Mouse (Mus musculus) liver, embryonic 15.5 days (tissue): ENCODE measurements around the gene Cfap73. TPM values are rescaled to one million over a fixed set of nuclear protein-coding genes. Genes with fewer than 3 reads are reported as not detected.

Experiments used
- ATAC-seq: fragments of 200-750 bp; cut with Nextera tagmentation; 2 replicates; pipeline ENCODE4 v1.8.0; 2017; ENCODE audit warnings: moderate number of reproducible peaks, mild to moderate bottlenecking, moderate library complexity; ENCODE audit not compliant: insufficient read depth
- H3K27ac ChIP-seq: fragments of 300-500 bp; sonication (generic); replicated peaks from 2 replicates; pipeline ENCODE4 v1.5.1; 2015; ENCODE audit warnings: mild to moderate bottlenecking, inconsistent platforms
- H3K27me3 ChIP-seq: fragments of 300-500 bp; sonication (generic); 2 replicates; pipeline ENCODE4 v1.6.1; 2015; ENCODE audit warnings: mild to moderate bottlenecking, inconsistent platforms
- H3K36me3 ChIP-seq: fragments of 300-500 bp; sonication (generic); replicated peaks from 2 replicates; pipeline ENCODE4 v1.6.1; 2015; ENCODE audit warnings: moderate library complexity, mild to moderate bottlenecking, inconsistent platforms
- H3K4me1 ChIP-seq: fragments of 300-500 bp; sonication (generic); replicated peaks from 2 replicates; pipeline ENCODE4 v1.6.1; 2015; ENCODE audit warnings: inconsistent platforms
- H3K4me2 ChIP-seq: fragments of 300-500 bp; sonication (generic); 2 replicates; pipeline ENCODE4 v1.6.1; 2015; ENCODE audit warnings: moderate library complexity, mild to moderate bottlenecking, inconsistent platforms
- H3K4me3 ChIP-seq: fragments of 300-500 bp; sonication (generic); replicated peaks from 2 replicates; pipeline ENCODE4 v1.5.1; 2015; ENCODE audit warnings: mild to moderate bottlenecking, inconsistent platforms
- H3K9ac ChIP-seq: fragments of 300-500 bp; sonication (generic); 2 replicates; pipeline ENCODE4 v1.6.1; 2015; ENCODE audit warnings: moderate library complexity, mild to moderate bottlenecking, inconsistent platforms
- H3K9me3 ChIP-seq: fragments of 300-500 bp; sonication (generic); replicated peaks from 2 replicates; pipeline ENCODE4 v1.6.1; 2016; ENCODE audit warnings: inconsistent platforms
- WGBS: fragments of 180-500 bp; shearing (Covaris S2); methylation state at CpG from one replicate; pipeline ENCODE4 v1.1.7; 2015; ENCODE audit warnings: mixed read lengths; ENCODE audit not compliant: insufficient replicate concordance; 5-methylcytosine and 5-hydroxymethylcytosine counted together
- polyA plus RNA-seq: library from polyadenylated mRNA; unstranded; fragments of >200 nt; fragmentation: Nextera tagmentation; extraction: Ambion mirVana; gene quantifications from 2 replicates; pipeline ENCODE4 v1.2.1, GENCODE M21; 2015

Gene Cfap73
- not detected in 2 replicates for polyA plus RNA-seq

- Histone ChIP-seq H3K4me3 (no peak within 1 kb of the TSS), H3K27ac (no peak within 1 kb of the TSS), H3K36me3 (no peaks in the 10 kb centered on the region), H3K4me2 (no peak within 1 kb of the TSS), H3K9ac (no peak within 1 kb of the TSS), H3K27me3 (peaks cover 53% of the 10 kb centered on the region), H3K4me1 (no peaks in the 10 kb centered on the region), H3K9me3 (no peaks in the 10 kb centered on the region)
- ATAC-seq = no peak
- WGBS = 42% methylated on average over 9 of the region's 9 CpGs
These were observed at the start of gene Cfap73 for GRCm38 (mm10) chr5:120634131-120634530. Gene Cfap73 (minus strand): TSS chr5:120634235.

DNA sequence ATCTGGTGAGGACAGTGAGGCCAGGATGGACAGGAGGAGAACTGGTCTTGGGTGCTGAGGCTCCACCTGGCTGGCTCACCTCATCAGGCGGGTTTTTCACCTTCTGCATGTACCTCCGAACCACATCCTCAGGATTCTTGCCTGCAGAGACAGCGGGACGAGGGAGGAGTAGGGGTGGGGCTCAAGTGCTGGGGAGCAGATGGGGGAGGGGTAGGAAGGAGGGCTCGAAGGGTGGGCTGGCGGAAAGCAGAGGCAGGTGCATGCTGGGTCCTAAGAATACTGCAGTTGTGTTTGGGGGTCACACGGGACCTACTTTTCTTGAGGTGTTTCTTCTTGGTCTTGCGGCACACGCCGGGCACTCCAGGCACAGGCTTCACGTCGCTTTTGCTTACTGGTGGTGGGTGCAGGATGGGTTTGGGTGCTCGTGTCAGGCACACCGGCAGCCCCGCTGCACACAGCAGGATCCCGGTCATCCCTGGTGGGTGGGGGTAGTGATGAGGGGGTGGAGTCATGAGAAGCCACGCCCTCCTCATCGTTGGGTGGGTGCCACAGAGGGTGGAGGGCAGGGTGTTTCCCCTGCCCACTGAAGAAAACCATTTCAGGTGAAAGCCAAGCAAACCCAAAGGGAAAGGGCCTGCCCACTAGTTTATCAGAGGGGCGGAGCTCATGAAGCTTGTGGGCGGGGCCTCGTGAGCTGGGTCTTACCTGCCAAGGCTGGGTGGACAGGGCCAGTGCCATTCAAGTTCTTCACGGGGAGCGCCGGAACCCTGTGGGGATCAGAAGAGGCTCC lies 49.1 kb upstream of the Cfap73 start:
- Histone ChIP-seq H3K36me3 (no peaks in the 10 kb centered on the region), H3K27me3 (peaks cover 81% of the 10 kb centered on the region), H3K4me1 (no peaks in the 10 kb centered on the region), H3K4me3 (no peak overlapping the region), H3K9ac (no peak overlapping the region), H3K9me3 (no peaks in the 10 kb centered on the region), H3K4me2 (no peak overlapping the region), H3K27ac (no peak overlapping the region)
- ATAC-seq = no peak; the same call in 1 of the 2 replicates
- 13% methylated on average over 24 of the region's 24 CpGs for WGBS

- H3K4me2 ChIP-seq = no peak overlapping the region
- no peaks in the 10 kb centered on the region for H3K4me1 ChIP-seq
- peaks cover 73% of the 10 kb centered on the region for H3K27me3 ChIP-seq
- no peak overlapping the region for H3K4me3 ChIP-seq
- no peak overlapping the region for H3K27ac ChIP-seq
- H3K36me3 ChIP-seq = no peaks in the 10 kb centered on the region
- WGBS = 80% methylated on average over 18 of the region's 18 CpGs
- no peak for ATAC-seq
- no peaks in the 10 kb centered on the region for H3K9me3 ChIP-seq
- H3K9ac ChIP-seq = no peak overlapping the region
These were observed 46.9 kb upstream of the Cfap73 start for GRCm38 (mm10) chr5:120680918-120681317.

DNA sequence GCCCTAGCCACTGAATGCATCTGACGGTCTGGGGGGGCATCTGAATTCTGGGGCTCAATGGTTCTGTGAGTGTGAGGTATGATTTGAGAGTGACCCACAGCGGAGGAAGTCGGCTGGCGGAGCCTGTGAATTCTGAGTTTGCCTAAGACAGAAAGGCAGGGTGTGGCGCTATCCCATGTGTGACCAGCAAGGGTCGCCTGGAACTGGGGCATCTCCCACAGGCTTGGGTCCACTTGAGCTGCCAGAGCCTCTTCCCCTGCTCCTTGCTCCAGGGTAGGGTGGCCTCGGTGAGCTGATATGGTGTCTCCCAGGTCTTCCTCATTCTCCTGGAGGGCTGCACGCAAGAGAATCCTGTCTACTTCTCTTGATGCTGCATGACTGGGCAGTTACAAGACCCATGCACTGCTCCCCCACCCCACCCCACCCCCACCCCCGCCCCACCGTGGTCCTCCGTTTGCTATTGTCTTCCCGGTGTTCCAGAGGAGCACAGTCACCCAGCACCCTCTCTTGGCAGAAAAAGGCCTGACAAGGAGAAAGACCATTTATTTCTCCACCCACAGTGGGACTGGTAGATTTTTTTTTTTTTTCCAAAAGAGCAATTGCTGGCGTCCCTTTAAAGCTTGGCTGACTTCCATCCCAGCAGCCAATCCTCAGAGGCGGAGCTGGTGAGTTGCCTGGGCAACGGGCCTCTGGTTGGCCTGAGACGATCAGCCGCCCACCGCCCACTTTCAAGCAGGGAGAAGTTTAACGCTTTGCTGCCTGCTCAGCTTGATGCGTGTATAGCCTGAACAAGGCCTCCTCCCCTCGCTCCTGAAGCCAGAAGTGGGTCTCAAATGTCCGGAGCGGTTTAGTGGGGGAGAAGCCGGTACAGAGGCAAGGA lies 45.9 kb upstream of the Cfap73 start:
- Histone ChIP-seq H3K4me3 (no peak overlapping the region), H3K27ac (no peak overlapping the region), H3K9me3 (no peaks in the 10 kb centered on the region), H3K4me1 (no peaks in the 10 kb centered on the region), H3K9ac (no peak overlapping the region), H3K4me2 (peak overlapping the region; percentile 44), H3K36me3 (no peaks in the 10 kb centered on the region), H3K27me3 (peaks cover 64% of the 10 kb centered on the region)
- WGBS = 6% methylated on average over 24 of the region's 24 CpGs
- no peak for ATAC-seq

DNA sequence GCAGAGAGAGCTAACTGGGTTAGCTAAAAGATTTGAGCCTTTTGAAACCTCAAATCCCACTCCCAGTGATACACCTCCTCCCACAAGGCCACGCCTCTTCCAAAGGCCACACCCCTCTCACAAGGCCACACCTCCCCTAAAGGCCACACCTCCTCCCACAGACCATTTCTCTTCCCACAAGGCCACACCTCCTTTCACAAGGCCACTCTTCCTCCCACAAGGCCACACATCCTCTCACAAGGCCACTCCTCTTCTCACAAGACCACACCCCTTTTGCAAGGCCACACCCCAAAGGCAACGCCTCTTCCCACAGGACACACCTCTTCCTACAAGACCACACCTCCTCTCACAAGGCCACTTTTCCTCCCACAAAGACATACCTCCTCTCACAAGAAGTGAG lies 43.5 kb upstream of the Cfap73 start:
- Histone ChIP-seq H3K27ac (no peak overlapping the region), H3K4me2 (no peak overlapping the region), H3K27me3 (peaks cover 48% of the 10 kb centered on the region), H3K4me3 (no peak overlapping the region), H3K36me3 (no peaks in the 10 kb centered on the region), H3K9ac (no peak overlapping the region), H3K9me3 (no peaks in the 10 kb centered on the region), H3K4me1 (no peaks in the 10 kb centered on the region)
- 14% methylated on average over 2 of the region's 2 CpGs for WGBS
- no peak for ATAC-seq

DNA sequence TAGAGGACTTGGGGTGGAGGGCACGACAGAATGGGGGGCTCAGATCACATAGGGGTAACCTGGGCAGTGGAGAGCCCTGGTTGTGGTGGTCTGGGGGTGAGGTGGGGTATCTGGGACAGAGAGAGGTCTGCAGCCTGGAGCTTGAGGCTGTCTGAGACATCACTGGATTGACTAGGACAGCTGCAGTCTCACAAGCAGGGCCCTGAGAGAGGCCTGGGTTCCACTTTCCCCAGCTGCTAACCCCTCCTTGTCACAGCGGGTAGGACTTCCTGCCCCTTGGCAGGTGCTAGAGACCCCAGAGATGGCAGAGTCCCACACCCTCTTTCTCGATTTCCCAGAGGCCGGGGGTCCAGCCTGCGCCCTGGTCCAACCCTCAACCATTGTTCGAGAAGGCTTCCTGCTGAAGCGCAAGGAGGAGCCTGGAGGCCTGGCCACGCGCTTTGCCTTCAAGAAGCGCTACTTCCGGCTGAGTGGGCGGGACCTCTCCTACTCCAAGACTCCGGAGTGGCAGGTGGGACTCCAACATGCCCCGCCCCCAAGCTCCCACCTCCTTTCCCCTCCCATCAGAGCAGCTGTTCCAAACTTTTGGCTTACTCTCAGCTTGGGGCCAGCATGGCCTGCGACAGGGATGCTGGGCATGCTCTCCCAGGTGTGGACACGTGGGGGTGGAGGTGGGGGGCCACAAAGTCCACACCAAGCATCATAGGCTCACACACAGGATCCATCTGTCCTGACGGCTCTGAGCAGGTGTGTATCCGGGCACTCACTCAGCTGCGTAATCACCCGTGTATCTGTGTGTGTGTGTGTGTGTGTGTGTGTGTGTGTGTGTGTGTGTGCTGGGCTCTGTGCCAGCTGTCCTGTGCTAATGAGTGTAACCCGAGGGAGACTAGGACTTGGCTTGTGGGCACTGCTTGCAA lies 40.5 kb upstream of the Cfap73 start:
- H3K9ac ChIP-seq = no peak overlapping the region
- ATAC-seq = no peak
- no peaks in the 10 kb centered on the region for H3K4me1 ChIP-seq
- H3K4me3 ChIP-seq = no peak overlapping the region
- no peaks in the 10 kb centered on the region for H3K36me3 ChIP-seq
- H3K4me2 ChIP-seq = no peak overlapping the region
- H3K27ac ChIP-seq = no peak overlapping the region
- peaks cover 19% of the 10 kb centered on the region for H3K27me3 ChIP-seq
- 32% methylated on average over 21 of the region's 21 CpGs for WGBS
- H3K9me3 ChIP-seq = no peaks in the 10 kb centered on the region

GRCm38 (mm10) chr5:120673626-120674025 lies 39.6 kb upstream of the Cfap73 start:
- 6% methylated on average over 12 of the region's 12 CpGs for WGBS
- Histone ChIP-seq H3K4me2 (no peak overlapping the region), H3K4me3 (no peak overlapping the region), H3K36me3 (no peaks in the 10 kb centered on the region), H3K9ac (no peak overlapping the region), H3K27ac (no peak overlapping the region), H3K27me3 (peaks cover 11% of the 10 kb centered on the region; the same call in 1 of the 2 replicates), H3K9me3 (no peaks in the 10 kb centered on the region), H3K4me1 (no peaks in the 10 kb centered on the region)
- ATAC-seq = no peak

DNA sequence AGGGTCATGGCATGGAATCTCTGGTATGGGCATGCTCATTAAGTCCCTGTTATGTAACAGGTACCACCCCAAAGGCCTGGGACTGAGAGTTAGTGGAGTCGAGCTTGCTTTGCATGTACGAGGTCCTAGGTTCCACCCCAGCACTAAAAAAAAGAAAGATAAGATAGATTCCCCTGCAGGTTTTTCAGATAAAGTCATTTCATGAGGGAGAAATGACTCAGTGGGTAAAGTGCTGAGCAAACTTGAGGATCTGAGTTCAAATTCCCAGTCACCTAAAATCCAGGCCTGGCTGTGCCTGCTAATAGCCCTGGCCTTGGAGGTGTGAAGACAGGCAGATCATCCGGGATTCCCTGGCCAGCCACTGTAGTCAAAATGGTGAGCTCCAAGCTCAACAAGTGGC lies 37.8 kb upstream of the Cfap73 start:
- ATAC-seq = no peak
- Histone ChIP-seq H3K27ac (no peak overlapping the region), H3K4me1 (no peaks in the 10 kb centered on the region), H3K27me3 (peaks cover 17% of the 10 kb centered on the region; the same call in 1 of the 2 replicates), H3K9ac (no peak overlapping the region), H3K9me3 (no peaks in the 10 kb centered on the region), H3K36me3 (no peaks in the 10 kb centered on the region), H3K4me2 (no peak overlapping the region), H3K4me3 (no peak overlapping the region)
- 45% methylated on average over 3 of the region's 3 CpGs for WGBS

- H3K9me3 ChIP-seq = no peaks in the 10 kb centered on the region
- H3K9ac ChIP-seq = no peak overlapping the region
- H3K27me3 ChIP-seq = peaks cover 26% of the 10 kb centered on the region; the same call in 1 of the 2 replicates
- no peak overlapping the region for H3K27ac ChIP-seq
- 52% methylated on average over 7 of the region's 7 CpGs for WGBS
- no peak overlapping the region for H3K4me3 ChIP-seq
- ATAC-seq = no peak
- H3K4me2 ChIP-seq = no peak overlapping the region
- no peaks in the 10 kb centered on the region for H3K4me1 ChIP-seq
- no peaks in the 10 kb centered on the region for H3K36me3 ChIP-seq
These were observed 36.1 kb upstream of the Cfap73 start for GRCm38 (mm10) chr5:120670132-120670531.

- Histone ChIP-seq H3K4me2 (no peak overlapping the region), H3K36me3 (no peaks in the 10 kb centered on the region), H3K4me1 (no peaks in the 10 kb centered on the region), H3K9me3 (no peaks in the 10 kb centered on the region), H3K4me3 (no peak overlapping the region), H3K27me3 (peaks cover 18% of the 10 kb centered on the region; the same call in 1 of the 2 replicates), H3K27ac (no peak overlapping the region), H3K9ac (no peak overlapping the region)
- WGBS = 55% methylated on average over 7 of the region's 7 CpGs
- no peak for ATAC-seq
These were observed 34.7 kb upstream of the Cfap73 start for GRCm38 (mm10) chr5:120668761-120669160.
